Mouse (Mus musculus) heart, adult 2 months (tissue): ENCODE measurements around the gene Atg13. TPM values are rescaled to one million over a fixed set of nuclear protein-coding genes. Genes with fewer than 3 reads are reported as not detected.

Experiments used
- DNase-seq, 2 experiments: peaks; one replicate each; pipeline ENCODE4 v3.0.0; 2021
- H3K27ac ChIP-seq: fragments of 200-600 bp; 2 replicates; pipeline ENCODE4 v1.8.1; 2022
- H3K27me3 ChIP-seq: fragments of 200-500 bp; 2 replicates; pipeline ENCODE4 v1.6.1; 2012; ENCODE audit warnings: mild to moderate bottlenecking, low read length, inconsistent platforms, mixed read lengths; ENCODE audit not compliant: control insufficient read depth, insufficient read depth
- H3K36me3 ChIP-seq: fragments of 200-500 bp; 2 replicates; pipeline ENCODE4 v1.6.1; 2012; ENCODE audit warnings: low read length, inconsistent platforms; ENCODE audit not compliant: control insufficient read depth, insufficient read depth
- H3K4me1 ChIP-seq: fragments of 200-500 bp; 2 replicates; pipeline ENCODE4 v1.6.1; 2011; ENCODE audit warnings: low read length; ENCODE audit not compliant: control insufficient read depth, insufficient read depth
- H3K4me3 ChIP-seq: fragments of 200-600 bp; 2 replicates; pipeline ENCODE4 v1.8.1; 2022
- H3K79me2 ChIP-seq: fragments of 200-500 bp; replicated peaks from 2 replicates; pipeline ENCODE4 v1.6.1; 2012; ENCODE audit warnings: mild to moderate bottlenecking, inconsistent platforms, low read length, moderate library complexity, mixed read lengths; ENCODE audit not compliant: control insufficient read depth, insufficient read depth
- H3K9ac ChIP-seq: fragments of 200-500 bp; 2 replicates; pipeline ENCODE4 v1.6.1; 2012; ENCODE audit warnings: low read depth, mild to moderate bottlenecking, control low read depth, inconsistent platforms, low read length, mixed read lengths
- CTCF ChIP-seq: fragments of 200-600 bp; IDR thresholded peaks from 2 replicates; pipeline ENCODE4 v1.8.1; 2022; ENCODE audit warnings: antibody characterized with exemption, mild to moderate bottlenecking, moderate library complexity
- EP300 ChIP-seq: fragments of 200-500 bp; IDR thresholded peaks from 2 replicates; pipeline ENCODE4 v1.6.1; 2011; ENCODE audit warnings: low read depth, low read length, control low read depth; ENCODE audit not compliant: insufficient read depth
- POLR2A ChIP-seq: fragments of 200-500 bp; IDR thresholded peaks from 2 replicates; pipeline ENCODE4 v1.6.1; 2011; ENCODE audit warnings: mild to moderate bottlenecking, low read depth, low read length, control low read depth; ENCODE audit not compliant: insufficient read depth
- whole genome bisulfite sequencing: fragments of 180-500 bp; shearing (Covaris S2); methylation state at CpG from one replicate; pipeline ENCODE4 v1.1.7; 2018; 5-methylcytosine and 5-hydroxymethylcytosine counted together
- intact Hi-C: fragments of 180-260 bp; cut with DNase I; formaldehyde crosslinking; loops from one replicate; pipeline ENCODE4 v1.15.1; 2025
- polyA plus RNA-seq: library from polyadenylated mRNA; depleted of rRNA; stranded (reverse); fragments of >200 nt; gene quantifications from 2 replicates; pipeline ENCODE4 v1.2.3, GENCODE M21; 2012; rRNA removed
- total RNA-seq, 2 experiments: library from RNA; stranded (reverse); gene quantifications; 2 replicates each; pipeline ENCODE4 v1.2.3; 2021

Atg13 gene
- total and polyA plus RNA-seq, 3 experiments: 43.1 to 66.4 (median 54.1) TPM

DNA sequence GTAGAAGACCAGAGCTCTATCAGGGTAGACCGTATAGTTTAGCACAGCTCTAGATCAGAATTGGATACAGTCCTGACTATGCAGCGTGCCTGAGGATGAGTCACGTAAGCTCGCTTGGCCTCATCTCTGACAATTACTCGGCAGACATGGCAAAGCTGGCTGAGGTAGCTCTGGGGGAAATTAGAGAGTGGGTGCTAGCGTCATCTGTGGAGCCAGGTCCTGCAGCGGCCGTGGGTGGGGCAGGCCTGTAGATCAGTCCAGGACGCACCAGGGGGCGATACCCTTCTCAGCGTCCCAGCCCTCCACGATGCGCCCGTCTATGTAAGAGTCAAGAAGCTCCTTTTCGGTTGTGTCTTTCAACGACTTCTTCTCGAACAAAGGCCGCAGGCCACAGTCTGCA, 80.7 kb downstream of the Atg13 start:
- Histone ChIP-seq H3K36me3 (no peaks in the 10 kb centered on the region), H3K27me3 (no peaks in the 10 kb centered on the region), H3K27ac (no peak overlapping the region), H3K9ac (no peak overlapping the region), H3K4me1 (no peaks in the 10 kb centered on the region), H3K4me3 (no peak overlapping the region), H3K79me2 (no peaks in the 10 kb centered on the region)
- TF ChIP-seq EP300 (no peak), POLR2A (no peak), CTCF (no peak)
- no peak for DNase-seq
- intact Hi-C loops: no loop called here
- 76% methylated on average over 18 of the region's 18 CpGs for WGBS

DNA sequence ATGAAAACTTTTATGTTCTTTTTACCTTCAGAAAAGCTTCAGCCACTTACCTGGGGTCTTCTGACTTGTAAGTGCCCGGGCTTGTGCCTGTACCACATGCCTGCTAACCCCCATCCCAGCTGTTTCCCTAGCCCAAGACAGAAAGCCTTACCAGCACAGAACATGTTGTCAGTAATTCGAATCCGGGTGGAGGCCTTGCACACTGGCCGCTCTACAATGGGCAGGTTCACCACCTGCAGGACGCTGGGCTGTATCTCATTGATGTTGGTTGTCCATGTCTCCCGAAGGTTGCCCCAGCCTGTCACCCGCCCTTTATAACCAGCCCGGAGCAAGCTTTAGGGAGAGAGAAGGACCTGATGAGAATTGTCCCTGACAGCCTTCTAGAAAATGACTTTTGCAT, 82.2 kb downstream of the Atg13 start:
- no peak overlapping the region for H3K9ac ChIP-seq
- H3K36me3 ChIP-seq: no peaks in the 10 kb centered on the region
- no peaks in the 10 kb centered on the region for H3K27me3 ChIP-seq
- H3K79me2 ChIP-seq: no peaks in the 10 kb centered on the region
- intact Hi-C loops: no loop called here
- no peak for TF ChIP-seq POLR2A
- TF ChIP-seq CTCF: no peak
- TF ChIP-seq EP300: no peak
- H3K4me1 ChIP-seq: no peaks in the 10 kb centered on the region
- no peak for DNase-seq
- H3K4me3 ChIP-seq: no peak overlapping the region
- 91% methylated on average over 8 of the region's 8 CpGs for WGBS
- no peak overlapping the region for H3K27ac ChIP-seq

DNA sequence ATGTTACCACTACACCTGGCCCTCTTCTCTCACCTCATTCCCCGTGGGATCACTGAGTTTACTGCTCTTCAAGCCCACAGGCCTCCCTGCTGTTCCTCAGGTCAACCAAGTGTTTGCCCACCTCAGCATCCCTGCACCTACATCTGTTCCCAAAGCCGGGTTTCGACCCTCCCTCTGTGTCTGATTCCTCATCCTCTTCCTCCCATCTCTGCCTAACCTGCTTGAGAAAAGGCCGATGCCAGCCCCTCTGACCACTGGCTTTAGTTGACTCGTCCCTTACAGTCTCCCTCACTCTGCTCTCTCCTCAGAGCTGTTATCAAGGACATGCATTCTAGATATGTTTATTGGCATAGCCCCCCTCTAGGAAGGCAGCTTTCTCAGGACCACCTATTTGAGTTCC, 82.9 kb downstream of the Atg13 start:
- intact Hi-C loops: no loop called here
- no peaks in the 10 kb centered on the region for H3K36me3 ChIP-seq

More for the DNA sequence above, 82.9 kb downstream of the Atg13 start:
- Histone ChIP-seq H3K27ac (no peak overlapping the region), H3K79me2 (no peaks in the 10 kb centered on the region), H3K4me3 (no peak overlapping the region), H3K9ac (no peak overlapping the region), H3K27me3 (no peaks in the 10 kb centered on the region), H3K4me1 (no peaks in the 10 kb centered on the region)
- TF ChIP-seq EP300: no peak
- no peak for TF ChIP-seq POLR2A
- no peak for TF ChIP-seq CTCF
- WGBS: 72% methylated on average over 5 of the region's 5 CpGs
- no peak for DNase-seq

Other genes with a start within 250 kb of the Atg13 start
- 10 to 100 TPM; 47.1 to 52.2 TPM for gene Ckap5, start 183.8 kb downstream of the Atg13 start, total RNA-seq
- gene Ckap5, start 183.8 kb downstream of the Atg13 start, polyA plus RNA-seq: 7.4 and 16.9 TPM in 2 replicates
- gene F2, start 74.2 kb downstream of the Atg13 start, total RNA-seq: not detected
- gene F2, start 74.2 kb downstream of the Atg13 start, polyA plus RNA-seq: 0.53 TPM in 1 of 2 replicates, not detected in the other
- gene Zfp408, start 60.8 kb downstream of the Atg13 start, total RNA-seq: 1 to 10 TPM; 4.0 to 4.2 TPM
- 5.3 and 6.2 TPM in 2 replicates for gene Zfp408, start 60.8 kb downstream of the Atg13 start, polyA plus RNA-seq
- gene Arhgap1, start 60.7 kb downstream of the Atg13 start, total RNA-seq: 10 to 100 TPM; 18.6 to 20.7 TPM
- 39.0 and 39.7 TPM in 2 replicates for gene Arhgap1, start 60.7 kb downstream of the Atg13 start, polyA plus RNA-seq
- gene Harbi1, start 276 bp upstream of the Atg13 start, total RNA-seq: 1 to 10 TPM; 7.1 to 8.5 TPM
- 3.2 and 3.9 TPM in 2 replicates for gene Harbi1, start 276 bp upstream of the Atg13 start, polyA plus RNA-seq
- gene Ambra1, start 19.6 kb upstream of the Atg13 start, total RNA-seq: 10 to 100 TPM; 14.7 to 15.3 TPM
- gene Ambra1, start 19.6 kb upstream of the Atg13 start, polyA plus RNA-seq: 12.7 and 15.4 TPM in 2 replicates
- not detected for gene Chrm4, start 216.7 kb upstream of the Atg13 start, total RNA-seq
- gene Chrm4, start 216.7 kb upstream of the Atg13 start, polyA plus RNA-seq: 0.14 and 0.29 TPM in 2 replicates
- 1 to 10 TPM; 2.5 to 2.8 TPM for gene Mdk, start 221.7 kb upstream of the Atg13 start, total RNA-seq
- gene Mdk, start 221.7 kb upstream of the Atg13 start, polyA plus RNA-seq: 4.1 and 5.4 TPM in 2 replicates
- gene Gm9821, start 235.1 kb upstream of the Atg13 start, total RNA-seq: not detected
- not detected in 2 replicates for gene Gm9821, start 235.1 kb upstream of the Atg13 start, polyA plus RNA-seq